Mouse (Mus musculus) midbrain, postnatal 0 days (tissue): ENCODE measurements around the gene Ide. TPM values are rescaled to one million over a fixed set of nuclear protein-coding genes. Genes with fewer than 3 reads are reported as not detected.

Experiments used
- ATAC-seq: fragments of 200-750 bp; cut with Nextera tagmentation; 2 replicates; pipeline ENCODE4 v1.8.0; 2017; ENCODE audit warnings: moderate number of reproducible peaks, mild to moderate bottlenecking, moderate TSS enrichment, moderate library complexity; ENCODE audit not compliant: low FRiP score
- DNase-seq: peaks from one replicate; pipeline ENCODE4 v3.0.0-alpha.2; 2015; ENCODE audit warnings: low spot score
- H3K27ac ChIP-seq: fragments of 300-500 bp; sonication (generic); 2 replicates; pipeline ENCODE4 v1.5.1; 2014; ENCODE audit warnings: low read depth, mild to moderate bottlenecking, low read length, mixed read lengths
- H3K27me3 ChIP-seq: fragments of 300-500 bp; sonication (generic); 2 replicates; pipeline ENCODE4 v1.6.1; 2014; ENCODE audit warnings: low read length, control low read depth, mixed read lengths; ENCODE audit not compliant: insufficient read depth
- H3K36me3 ChIP-seq: fragments of 300-500 bp; sonication (generic); 2 replicates; pipeline ENCODE4 v1.6.1; 2014; ENCODE audit warnings: low read length, control low read depth, mixed read lengths; ENCODE audit not compliant: insufficient read depth
- H3K4me1 ChIP-seq: fragments of 300-500 bp; sonication (generic); 2 replicates; pipeline ENCODE4 v1.6.1; 2014; ENCODE audit warnings: mild to moderate bottlenecking, control low read depth, antibody characterized with exemption, low read length, mixed read lengths; ENCODE audit not compliant: insufficient read depth
- H3K4me2 ChIP-seq: fragments of 300-500 bp; sonication (generic); 2 replicates; pipeline ENCODE4 v1.6.1; 2014; ENCODE audit warnings: low read depth, mild to moderate bottlenecking, low read length, mixed read lengths; ENCODE audit not compliant: poor library complexity, severe bottlenecking
- H3K4me3 ChIP-seq: fragments of 300-500 bp; sonication (generic); 2 replicates; pipeline ENCODE4 v1.5.1; 2014; ENCODE audit warnings: low read depth, mild to moderate bottlenecking, low read length, moderate library complexity
- H3K9ac ChIP-seq: fragments of 300-500 bp; sonication (generic); replicated peaks from 2 replicates; pipeline ENCODE4 v1.6.1; 2014; ENCODE audit warnings: mild to moderate bottlenecking, low read length, moderate library complexity, mixed read lengths; ENCODE audit not compliant: poor library complexity, severe bottlenecking
- H3K9me3 ChIP-seq: fragments of 300-500 bp; sonication (generic); 2 replicates; pipeline ENCODE4 v1.6.1; 2016; ENCODE audit warnings: low read length, control low read depth
- CTCF ChIP-seq: IDR thresholded peaks from 2 replicates; pipeline ENCODE4 v1.5.1; 2016; ENCODE audit warnings: antibody characterized with exemption, mild to moderate bottlenecking
- WGBS: fragments of 180-500 bp; shearing (Covaris S2); extraction: QIAGEN DNeasy Blood & Tissue Kit; methylation state at CpG from one replicate; pipeline ENCODE4 v1.1.7; 2014; 5-methylcytosine and 5-hydroxymethylcytosine counted together
- polyA plus RNA-seq: library from polyadenylated mRNA; unstranded; fragments of >200 nt; fragmentation: Nextera tagmentation; extraction: Ambion mirVana; gene quantifications from 2 replicates; pipeline ENCODE4 v1.2.1, GENCODE M21; 2015
- total RNA-seq: library from RNA; depleted of rRNA; stranded (reverse); fragments of >200 nt; gene quantifications from 2 replicates; pipeline ENCODE4 v1.2.3, GENCODE M21; 2014

Gene Ide
- total and polyA plus RNA-seq, 2 experiments from 2014 or later: 32.5 to 36.2 TPM

DNA sequence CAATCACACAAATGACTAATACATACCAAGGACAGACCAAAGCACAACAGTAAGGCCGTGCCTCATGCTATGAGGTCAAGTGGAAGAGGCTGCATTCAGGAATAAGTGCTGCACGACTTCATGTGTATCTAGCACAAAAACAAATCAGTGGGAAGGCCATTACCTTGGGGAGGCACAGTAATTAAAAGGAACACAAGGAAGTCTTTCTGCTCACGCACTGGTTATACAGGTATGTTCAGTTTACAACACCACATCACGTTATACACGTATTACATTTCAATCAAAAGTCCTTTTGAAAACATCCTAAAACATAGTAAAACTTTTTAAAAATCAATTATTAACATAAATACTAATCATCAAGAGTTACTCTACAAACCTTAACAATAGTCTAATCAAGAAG, 6.2 kb upstream of the Ide start:
- DNase-seq: no peak
- 95% methylated on average over 5 of the region's 5 CpGs for WGBS
- Histone ChIP-seq H3K27ac (no peak overlapping the region), H3K36me3 (no peaks in the 10 kb centered on the region), H3K4me3 (no peak overlapping the region), H3K9me3 (no peaks in the 10 kb centered on the region), H3K9ac (no peak overlapping the region), H3K4me1 (no peaks in the 10 kb centered on the region), H3K4me2 (no peak overlapping the region), H3K27me3 (no peaks in the 10 kb centered on the region)
- TF ChIP-seq CTCF: no peak
- no peak for ATAC-seq

DNA sequence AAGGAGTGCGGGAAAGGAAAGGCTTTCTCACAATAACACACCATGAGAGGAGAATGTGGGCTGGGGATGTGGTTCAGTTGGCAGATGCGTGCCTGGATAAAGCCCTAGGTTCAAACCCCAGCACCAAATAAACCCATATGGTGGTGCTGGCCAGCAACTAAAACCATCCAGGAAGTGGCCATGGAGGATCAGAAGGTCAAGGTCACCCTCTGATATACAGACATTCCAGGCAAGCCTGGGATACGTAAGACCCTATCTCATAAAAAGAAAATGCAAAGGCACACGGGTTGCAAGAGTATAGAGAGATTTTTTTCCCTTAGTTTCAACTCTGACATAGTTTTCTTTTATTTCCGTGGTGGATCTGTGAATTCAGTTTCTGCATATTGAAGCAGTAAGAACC, 3.3 kb upstream of the Ide start:
- 82% methylated on average over 5 of the region's 5 CpGs for WGBS
- no peak for ATAC-seq
- no peak overlapping the region for H3K4me3 ChIP-seq
- H3K36me3 ChIP-seq: no peaks in the 10 kb centered on the region
- no peak overlapping the region for H3K9ac ChIP-seq
- no peak overlapping the region for H3K4me2 ChIP-seq
- no peak for DNase-seq
- H3K27me3 ChIP-seq: no peaks in the 10 kb centered on the region
- H3K9me3 ChIP-seq: no peaks in the 10 kb centered on the region
- H3K27ac ChIP-seq: no peak overlapping the region
- no peaks in the 10 kb centered on the region for H3K4me1 ChIP-seq
- no peak for TF ChIP-seq CTCF

DNA sequence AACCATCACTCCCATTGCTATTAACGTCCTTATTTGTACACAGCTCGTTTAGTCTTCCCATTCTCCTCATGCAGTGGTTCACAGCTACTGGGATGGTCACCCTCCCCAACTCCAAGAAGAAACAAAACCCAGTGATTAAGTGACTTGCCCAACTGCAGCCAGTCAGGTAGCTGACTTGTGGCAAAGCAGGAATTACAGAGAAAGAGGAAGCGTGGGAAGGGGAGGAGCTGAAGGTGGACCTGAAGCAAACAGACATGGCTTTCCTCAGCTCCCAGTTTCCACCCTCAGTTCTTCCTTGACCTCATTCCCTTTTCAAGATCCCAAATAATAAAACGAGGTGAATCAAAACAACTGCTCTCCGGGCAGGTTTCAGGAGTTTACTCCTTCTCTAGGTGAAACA, 2.8 kb upstream of the Ide start:
- no peak overlapping the region for H3K4me2 ChIP-seq
- 81% methylated on average over 5 of the region's 5 CpGs for WGBS
- no peaks in the 10 kb centered on the region for H3K4me1 ChIP-seq
- TF ChIP-seq CTCF: no peak
- no peak overlapping the region for H3K4me3 ChIP-seq
- ATAC-seq (no peak), DNase-seq (no peak)
- H3K36me3 ChIP-seq: no peaks in the 10 kb centered on the region
- H3K27ac ChIP-seq: no peak overlapping the region
- no peak overlapping the region for H3K9ac ChIP-seq
- H3K9me3 ChIP-seq: no peaks in the 10 kb centered on the region
- no peaks in the 10 kb centered on the region for H3K27me3 ChIP-seq

DNA sequence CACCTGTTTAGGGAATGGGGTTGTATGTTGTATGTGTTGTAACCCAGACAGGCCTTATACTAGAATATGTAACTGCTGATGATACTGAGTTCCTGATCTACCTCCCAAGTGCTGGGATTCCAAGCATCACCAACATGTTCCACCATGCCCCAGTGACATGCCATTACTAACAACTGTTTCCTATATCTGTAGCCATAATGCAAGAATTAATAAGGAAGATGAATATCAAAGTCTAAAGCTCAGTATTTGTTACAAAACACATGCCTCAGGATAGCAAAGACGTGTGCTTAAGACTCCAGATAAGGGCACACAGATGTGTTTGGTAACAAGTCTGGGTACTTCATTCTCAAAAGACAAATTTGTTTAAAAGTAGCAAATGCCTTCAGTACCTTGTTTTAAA, 2.3 kb downstream of the Ide start:
- Histone ChIP-seq H3K36me3 (no peaks in the 10 kb centered on the region), H3K4me1 (no peaks in the 10 kb centered on the region), H3K9me3 (no peaks in the 10 kb centered on the region), H3K4me2 (no peak overlapping the region), H3K27me3 (no peaks in the 10 kb centered on the region), H3K4me3 (no peak overlapping the region), H3K9ac (no peak overlapping the region), H3K27ac (no peak overlapping the region)
- ATAC-seq (no peak), DNase-seq (no peak)
- WGBS: 73% methylated on average over 1 of the region's 1 CpGs
- TF ChIP-seq CTCF: no peak

GRCm38 (mm10) chr19:37333357-37333756, 4.3 kb downstream of the Ide start:
- Histone ChIP-seq H3K4me1 (no peaks in the 10 kb centered on the region), H3K4me2 (no peak overlapping the region), H3K27me3 (no peaks in the 10 kb centered on the region), H3K9ac (no peak overlapping the region), H3K36me3 (peaks cover 4% of the 10 kb centered on the region; the same call in 1 of the 2 replicates), H3K4me3 (no peak overlapping the region), H3K27ac (no peak overlapping the region), H3K9me3 (no peaks in the 10 kb centered on the region)
- DNase-seq (no peak), ATAC-seq (no peak)
- no peak for TF ChIP-seq CTCF
- 98% methylated on average over 5 of the region's 5 CpGs for WGBS

DNA sequence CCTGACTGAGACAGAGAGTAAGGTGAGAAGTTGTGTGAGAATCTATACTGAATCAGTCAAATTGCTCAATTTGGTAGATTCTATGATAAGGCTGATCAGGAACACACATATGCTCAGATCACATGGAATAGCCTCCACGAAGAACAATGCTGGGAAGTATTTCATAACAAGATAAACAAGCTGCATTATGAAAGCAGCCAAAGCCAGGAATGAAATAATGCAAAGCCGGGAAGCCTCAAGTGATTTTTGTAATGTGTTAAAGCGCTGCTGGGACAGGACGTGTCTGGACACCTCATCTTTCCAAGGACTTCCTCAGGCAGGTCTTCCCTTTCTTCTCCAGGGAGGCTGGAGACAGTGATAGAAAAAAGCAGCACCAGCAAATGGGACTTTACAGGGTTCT, 4.9 kb downstream of the Ide start:
- Histone ChIP-seq H3K4me3 (no peak overlapping the region), H3K9me3 (no peaks in the 10 kb centered on the region), H3K27ac (no peak overlapping the region), H3K4me1 (no peaks in the 10 kb centered on the region), H3K27me3 (no peaks in the 10 kb centered on the region), H3K9ac (no peak overlapping the region), H3K4me2 (no peak overlapping the region), H3K36me3 (peaks cover 4% of the 10 kb centered on the region; the same call in 1 of the 2 replicates)
- DNase-seq: no peak
- 89% methylated on average over 4 of the region's 4 CpGs for WGBS
- no peak for ATAC-seq
- TF ChIP-seq CTCF: no peak
